Mouse (Mus musculus) frontal cortex, postnatal 36 days (tissue): ENCODE data around the gene Zfp628.
"Not testable (repeated sequence)": the region's sequence is repeated elsewhere in the genome, so short reads cannot be mapped to it uniquely, and the experiment has no call there.

Experiments used
- DNase-seq, 2 experiments: peaks; one replicate each; pipeline ENCODE4 v3.0.0; 2022; ENCODE audit warnings: low spot score in 2 of 2

Gene Zfp628

DNA sequence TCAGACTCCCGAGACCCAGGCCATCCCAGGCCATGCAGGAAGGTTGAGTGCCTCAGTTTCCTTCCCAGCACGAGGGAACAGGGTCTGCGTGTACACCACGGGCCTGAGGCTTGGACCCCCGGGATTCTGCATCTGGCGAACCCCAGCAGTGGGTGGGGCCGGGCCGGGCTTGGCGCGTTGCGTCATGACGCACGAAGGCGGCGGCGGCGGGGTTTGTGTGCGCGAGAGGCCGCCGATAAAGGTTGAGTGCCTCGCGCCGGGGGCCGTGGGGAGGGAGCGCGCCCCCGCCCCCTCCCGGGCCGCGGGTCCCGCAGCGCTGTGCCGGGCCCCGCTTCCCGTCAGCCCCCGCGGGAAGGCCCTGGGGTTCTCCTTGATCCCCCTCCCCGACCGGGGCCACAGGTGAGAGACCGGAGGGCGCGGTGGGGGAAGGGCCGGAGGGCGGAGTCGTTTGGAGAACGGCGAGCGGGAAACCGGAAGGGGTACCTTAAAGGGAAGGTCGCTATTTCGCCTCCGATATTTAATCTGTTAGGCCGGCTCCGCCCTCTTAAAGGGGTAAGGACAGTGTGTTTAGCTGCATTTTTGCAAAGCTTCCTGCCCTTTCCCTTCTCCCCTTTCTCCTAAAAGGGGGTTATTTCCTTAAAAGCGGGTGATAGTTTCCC is at the start of gene Zfp628:
Gene Zfp628, plus strand, starts transcription at position 211 of the 659 bp plus-strand sequence.
- DNase-seq, result peak; percentile 91 to 96

- peak; percentile 93 to 98 for DNase-seq
Measured at GRCm38 (mm10) chr7:4865579-4866493, 49.2 kb upstream of the Zfp628 start.

- no peak for DNase-seq
Measured at GRCm38 (mm10) chr7:4866631-4867180, 48.3 kb upstream of the Zfp628 start.

DNA sequence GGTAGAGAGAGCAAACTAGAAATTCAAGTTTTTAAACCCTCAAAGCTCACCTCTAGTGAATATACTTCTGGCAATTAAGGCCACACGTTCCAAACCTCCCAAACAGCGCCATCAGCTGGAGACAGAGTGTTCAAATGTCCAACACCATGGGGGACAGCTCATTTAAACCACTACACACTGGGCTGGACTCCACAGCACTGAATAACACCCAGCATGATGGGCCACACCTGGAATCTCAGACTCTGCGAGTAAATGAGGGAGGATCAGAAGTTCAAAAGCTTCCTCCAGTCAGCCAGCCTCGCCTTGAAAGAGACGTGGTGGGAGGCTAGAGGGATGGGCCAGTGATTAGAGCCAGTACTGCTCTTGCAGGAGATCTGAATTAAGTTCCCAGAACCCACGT is 44.9 kb upstream of the Zfp628 start, which contains the start of gene Isoc2b:
Gene Isoc2b, minus strand, starts transcription at position 126 of the 400 bp plus-strand sequence.
- DNase-seq, result no peak

DNA sequence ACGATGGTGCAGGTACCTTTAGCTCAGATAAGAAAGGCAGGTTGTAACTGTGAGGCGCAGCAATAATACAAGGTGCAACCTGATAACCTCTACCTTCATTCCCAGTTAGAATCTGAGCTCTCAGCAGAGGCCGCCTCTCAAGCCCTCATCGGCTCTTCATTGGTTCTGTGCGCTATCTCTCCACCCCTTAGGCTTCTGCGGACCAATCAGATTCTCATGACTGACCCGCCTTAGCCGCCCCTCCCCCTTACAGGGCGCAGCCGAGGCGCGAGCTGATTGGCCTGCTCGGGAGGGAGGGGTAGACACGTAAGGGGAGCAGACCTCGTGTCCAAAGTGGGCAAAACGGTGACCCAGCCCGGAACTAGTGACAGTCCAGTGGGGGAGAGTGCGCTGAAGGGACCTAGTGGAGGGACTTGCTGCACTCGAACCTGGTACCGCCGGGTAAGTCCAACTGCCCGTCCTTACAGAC is 38.2 kb upstream of the Zfp628 start, which contains the start of gene Isoc2a:
Gene Isoc2a, plus strand, starts transcription at position 401 of the 469 bp plus-strand sequence.
- peak; percentile 79 to 86 for DNase-seq

- DNase-seq, result no peak
Measured at GRCm38 (mm10) chr7:4877226-4877625, 37.8 kb upstream of the Zfp628 start.

GRCm38 (mm10) chr7:4878186-4878585 is 36.8 kb upstream of the Zfp628 start:
- no peak for DNase-seq

DNA sequence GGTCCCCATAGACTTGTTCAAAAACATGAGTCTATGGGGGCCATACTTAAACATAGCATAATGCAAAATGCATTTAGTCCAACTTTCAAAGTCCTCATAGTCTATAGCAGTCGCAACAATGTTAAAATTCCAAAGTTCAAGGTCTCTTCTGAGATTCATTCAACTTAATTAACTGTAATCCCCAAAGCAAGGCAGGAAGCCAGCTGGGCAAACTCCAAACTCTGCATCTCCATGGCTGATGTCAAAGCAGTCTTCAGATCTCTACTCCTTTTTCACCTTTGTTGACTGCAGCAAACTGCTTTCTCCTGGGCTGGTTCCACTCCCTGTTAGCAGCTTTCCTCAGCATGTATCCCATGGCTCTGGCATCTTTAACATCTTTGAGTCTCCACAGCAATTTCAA is 36.0 kb upstream of the Zfp628 start:
- DNase-seq, result not testable (repeated sequence)

GRCm38 (mm10) chr7:4886680-4887079 is 28.3 kb upstream of the Zfp628 start:
- DNase-seq, result no peak

- DNase-seq, result no peak
Measured at GRCm38 (mm10) chr7:4895186-4895585, 19.8 kb upstream of the Zfp628 start.

DNA sequence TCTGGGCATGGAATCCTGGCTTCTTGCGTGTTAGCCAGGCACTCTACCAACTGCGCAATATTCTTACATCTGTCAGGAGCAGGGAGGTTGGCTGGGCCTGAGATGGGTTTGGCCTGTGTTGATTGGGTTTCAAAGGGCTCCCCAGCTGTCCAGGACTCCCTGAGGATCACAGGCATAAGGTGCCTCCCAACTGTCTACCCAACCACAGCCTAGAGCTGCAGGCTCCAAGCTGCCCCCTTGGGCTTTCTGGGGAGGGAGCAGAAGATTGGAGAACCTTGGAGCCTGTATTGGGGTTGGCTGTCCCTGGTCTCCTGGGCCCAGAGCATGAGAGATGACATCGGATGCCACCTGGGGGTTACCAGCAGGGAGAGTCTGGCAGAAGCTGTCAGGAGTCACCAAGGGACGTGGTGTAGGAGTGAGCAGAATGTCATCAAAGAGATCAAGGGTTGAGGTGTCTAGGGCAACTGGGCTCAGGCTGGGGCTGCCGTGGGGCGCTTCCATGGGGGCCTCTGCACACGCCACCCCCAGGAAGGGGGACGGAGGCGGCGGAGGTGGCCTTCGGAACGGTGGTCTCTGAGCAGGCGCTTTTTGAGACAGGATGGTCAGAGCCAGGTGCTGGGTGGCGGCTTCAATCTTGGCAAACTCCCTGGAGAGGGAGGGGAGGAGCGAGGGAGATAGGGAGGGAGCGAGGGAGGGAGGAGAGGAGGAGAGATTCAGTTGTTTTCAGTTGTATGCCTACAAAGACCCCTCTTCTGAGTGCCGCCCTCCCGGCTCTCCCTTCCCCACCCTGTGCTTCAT is 16.0 kb upstream of the Zfp628 start:
- DNase-seq, result no peak

- DNase-seq, result no peak
Measured at GRCm38 (mm10) chr7:4899649-4900522, 15.1 kb upstream of the Zfp628 start.

GRCm38 (mm10) chr7:4900523-4900851 is 14.5 kb upstream of the Zfp628 start:
- no peak for DNase-seq

GRCm38 (mm10) chr7:4901171-4901570 is 13.8 kb upstream of the Zfp628 start:
- no peak for DNase-seq

DNA sequence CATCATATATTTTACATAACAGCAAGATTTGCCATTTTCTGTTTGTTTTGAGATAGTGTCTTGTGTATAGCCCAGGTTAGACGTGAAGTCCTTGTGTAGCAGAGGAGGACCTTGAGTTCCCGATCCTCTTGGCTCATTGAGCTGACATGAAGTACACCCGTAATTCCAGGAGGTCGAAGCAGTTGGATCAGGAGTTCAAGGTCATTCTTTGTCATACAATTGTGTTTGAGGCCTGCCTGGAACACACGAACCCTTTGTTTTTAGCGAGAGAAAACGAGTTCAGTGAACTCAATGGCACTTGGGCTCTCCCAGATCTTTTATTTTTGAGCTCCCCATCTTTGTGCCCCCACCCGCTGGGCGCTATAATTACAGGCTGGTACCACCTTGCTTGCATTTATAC is 12.6 kb upstream of the Zfp628 start:
- DNase-seq, result no peak

GRCm38 (mm10) chr7:4906466-4906950 is 8.5 kb upstream of the Zfp628 start, which contains the start of gene Gm36210:
TSS of gene Gm36210 (minus strand) at chr7:4906516.
- no peak for DNase-seq

- peak in 1 of 2 experiments; percentile 45 for DNase-seq
Measured at GRCm38 (mm10) chr7:4911561-4911960, 3.5 kb upstream of the Zfp628 start.

DNA sequence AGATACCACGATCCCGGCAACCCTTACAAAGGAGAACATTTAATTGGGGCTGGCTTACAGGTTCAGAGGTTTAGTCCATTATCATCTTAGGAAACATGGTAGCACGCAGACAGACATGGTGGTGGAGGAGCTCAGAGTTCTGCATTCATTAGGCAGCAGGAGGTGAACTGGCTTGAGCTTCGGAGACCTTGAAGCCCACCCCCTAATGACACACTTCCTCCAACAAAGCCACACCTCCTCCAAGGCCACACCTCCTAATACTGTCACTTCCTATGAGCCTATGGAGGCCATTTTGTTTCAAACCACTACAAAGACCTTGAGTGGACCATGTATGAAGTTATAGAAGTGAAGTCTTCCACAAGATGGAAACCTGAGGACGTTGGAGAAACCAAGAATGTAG is 2.8 kb upstream of the Zfp628 start:
- no peak for DNase-seq

DNA sequence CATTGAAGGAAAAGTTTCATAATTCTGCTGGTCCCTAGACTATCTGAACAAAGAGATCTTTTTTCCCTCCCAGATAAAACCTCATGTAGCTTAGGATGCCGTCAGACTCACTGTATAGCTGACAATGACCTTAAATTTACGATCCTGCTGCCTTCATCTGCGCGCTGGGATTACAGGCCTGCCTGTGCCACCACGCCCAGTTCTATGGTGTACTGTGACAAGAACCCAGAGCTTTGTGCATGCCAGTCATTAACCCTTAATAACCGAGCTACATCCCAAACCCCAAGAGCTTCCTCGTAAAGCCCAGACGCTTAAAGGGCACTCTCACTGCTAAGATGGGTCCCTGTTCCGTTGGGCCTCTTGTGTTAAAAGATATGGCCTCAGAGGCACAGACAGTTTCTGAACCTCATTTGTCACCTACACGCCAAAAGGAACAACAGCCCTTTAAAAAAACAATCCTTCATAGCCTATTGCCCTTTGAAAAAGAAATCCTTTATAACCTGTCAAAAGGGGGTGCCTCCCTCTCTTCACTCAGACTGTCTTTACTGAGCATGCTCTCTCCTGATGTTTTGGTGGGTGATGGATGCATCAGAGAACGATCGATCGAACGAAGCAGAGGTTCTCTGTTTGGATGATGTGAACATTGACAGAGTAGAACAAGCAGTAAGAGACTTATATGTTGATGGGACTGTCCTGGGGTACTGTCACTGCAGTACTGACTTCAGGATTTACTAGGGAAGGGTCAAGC is 826 bp downstream of the Zfp628 start:
- peak; percentile 43 to 54 for DNase-seq

DNA sequence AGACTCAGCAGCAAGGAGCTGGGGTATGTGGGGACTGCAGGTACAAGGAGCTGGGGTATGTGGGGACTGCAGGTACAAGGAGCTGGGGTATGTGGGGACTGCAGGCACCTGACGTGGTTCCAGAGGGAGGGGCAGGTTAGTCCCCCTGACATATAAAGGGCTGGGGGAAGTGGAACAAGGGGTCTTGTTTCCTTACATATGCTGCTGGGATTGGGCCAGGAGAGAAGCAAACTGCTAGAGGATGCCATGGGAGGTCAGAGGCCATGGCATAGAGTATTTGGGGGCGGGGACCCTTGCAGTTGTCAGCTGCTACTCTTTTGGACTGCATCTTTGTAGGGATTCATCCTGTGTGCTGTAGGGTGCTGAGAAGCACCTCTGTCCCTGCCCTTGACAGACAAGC is 2.5 kb downstream of the Zfp628 start:
- DNase-seq, result no peak
